ENCODE assay signal across 7 mouse cellular contexts in genomic region chr2:19431186-19431585, GRCm38 (mm10). TPM values are rescaled to one million over a fixed set of nuclear protein-coding genes. Genes with fewer than 3 reads are reported as not detected.
DNase-seq lines count a peak whose midpoint lies in the region; ATAC-seq lines count a peak whose summit lies in the region.

No protein-coding gene starts in this region.

- peak overlapping the region; percentile 9; the same call in 1 of the 2 replicates for H3K4me2 ChIP-seq in lung, embryonic 15.5 days
- no peak overlapping the region for H3K4me2 ChIP-seq in intestine, embryonic 16.5 days (ENCODE audit: low read depth, low read length)
- H3K4me2 ChIP-seq in stomach, embryonic 15.5 days, result peak overlapping the region; percentile 25; the same call in 1 of the 2 replicates

- H3K4me3 ChIP-seq in lung, embryonic 15.5 days, result no peak overlapping the region
- peak overlapping the region; percentile 38 for H3K4me3 ChIP-seq in forebrain, embryonic 10.5 days
- peak overlapping the region; percentile 22; the same call in 1 of the 2 replicates for H3K4me3 ChIP-seq in intestine, embryonic 16.5 days (ENCODE audit: low read length)
- peak overlapping the region; percentile 29 for H3K4me3 ChIP-seq in stomach, embryonic 15.5 days (replicated peaks)

- intact Hi-C loops in left cerebral cortex, postnatal 25 days (cut with DNase I), result no loop called here

- peaks cover 82% of the 10 kb centered on the region for H3K27me3 ChIP-seq in lung, embryonic 15.5 days
- H3K27me3 ChIP-seq in forebrain, embryonic 10.5 days (ENCODE audit: poor library complexity, severe bottlenecking), result peaks cover 100% of the 10 kb centered on the region
- peaks cover 51% of the 10 kb centered on the region for H3K27me3 ChIP-seq in intestine, embryonic 16.5 days (replicated peaks; ENCODE audit: control insufficient read depth, insufficient read depth, low read length)
- peaks cover 58% of the 10 kb centered on the region for H3K27me3 ChIP-seq in stomach, embryonic 15.5 days (replicated peaks)

- ATAC-seq in lung, embryonic 15.5 days (ENCODE audit: borderline replicate concordance, extremely low read depth, low FRiP score, low TSS enrichment), result no peak
- peak; percentile 74 for ATAC-seq in intestine, embryonic 16.5 days
- no peak for ATAC-seq in stomach, embryonic 15.5 days (ENCODE audit: insufficient read depth, low FRiP score, low read depth)

- H3K9ac ChIP-seq in lung, embryonic 15.5 days, result no peak overlapping the region
- 0 out of 2 replicates have a peak overlapping the region, but pooled peaks have one; percentile 7 for H3K9ac ChIP-seq in intestine, embryonic 16.5 days (ENCODE audit: low read depth, low read length)
- H3K9ac ChIP-seq in stomach, embryonic 15.5 days, result no peak overlapping the region

- under 1% methylated on average over 18 of the region's 18 CpGs for WGBS in lung, embryonic 15.5 days
- under 1% methylated on average over 18 of the region's 18 CpGs for WGBS in forebrain, embryonic 10.5 days
- under 1% methylated on average over 18 of the region's 18 CpGs for WGBS in intestine, embryonic 16.5 days
- whole genome bisulfite sequencing in stomach, embryonic 15.5 days, result under 1% methylated on average over 18 of the region's 18 CpGs

- H3K36me3 ChIP-seq in lung, embryonic 15.5 days, result no peaks in the 10 kb centered on the region
- no peaks in the 10 kb centered on the region for H3K36me3 ChIP-seq in forebrain, embryonic 10.5 days (replicated peaks)
- no peaks in the 10 kb centered on the region for H3K36me3 ChIP-seq in intestine, embryonic 16.5 days (ENCODE audit: control insufficient read depth, insufficient read depth, low read length)
- no peaks in the 10 kb centered on the region for H3K36me3 ChIP-seq in stomach, embryonic 15.5 days

- no peak for DNase-seq in lung, postnatal 10 days
- no peak for DNase-seq in forebrain, embryonic 10.5 days (ENCODE audit: extremely low spot score, low spot score)
- DNase-seq in right cerebral cortex, postnatal 36 days (ENCODE audit: low spot score in 2 of 2), result no peak
- DNase-seq in left cerebral cortex, postnatal 25 days (ENCODE audit: low spot score in 2 of 2), result no peak

- H3K4me1 ChIP-seq in lung, embryonic 15.5 days, result peaks cover 9% of the 10 kb centered on the region; the same call in 1 of the 2 replicates
- peaks cover 19% of the 10 kb centered on the region for H3K4me1 ChIP-seq in forebrain, embryonic 10.5 days
- no peaks in the 10 kb centered on the region for H3K4me1 ChIP-seq in intestine, embryonic 16.5 days (ENCODE audit: control insufficient read depth, insufficient read depth, low read length)
- 0 out of 2 replicates have a peak, but pooled peaks cover 11% of the 10 kb centered on the region for H3K4me1 ChIP-seq in stomach, embryonic 15.5 days

- no peak overlapping the region for H3K27ac ChIP-seq in lung, embryonic 15.5 days
- H3K27ac ChIP-seq in forebrain, embryonic 10.5 days, result no peak overlapping the region
- no peak overlapping the region for H3K27ac ChIP-seq in intestine, embryonic 16.5 days (ENCODE audit: low read length)
- H3K27ac ChIP-seq in stomach, embryonic 15.5 days, result peak overlapping the region; percentile 35; the same call in 1 of the 2 replicates

- no peaks in the 10 kb centered on the region for H3K9me3 ChIP-seq in lung, embryonic 15.5 days
- no peaks in the 10 kb centered on the region for H3K9me3 ChIP-seq in forebrain, embryonic 10.5 days
- H3K9me3 ChIP-seq in intestine, embryonic 16.5 days (ENCODE audit: control insufficient read depth, low read length), result no peaks in the 10 kb centered on the region
- H3K9me3 ChIP-seq in stomach, embryonic 15.5 days, result no peaks in the 10 kb centered on the region

RNA-seq across cellular contexts. Expression of gene Ptf1a, which starts 14.3 kb away (rescaled TPM):
- not detected in 2 replicates for polyA plus RNA-seq in lung, embryonic 15.5 days (2015; fragmentation: Nextera tagmentation; extraction: Ambion mirVana)
- polyA plus RNA-seq in forebrain, embryonic 10.5 days (2016; fragmentation: Nextera tagmentation; extraction: Ambion mirVana), result not detected in 2 replicates
- polyA plus RNA-seq in intestine, embryonic 16.5 days (2015; fragmentation: Nextera tagmentation; extraction: Ambion mirVana), result 9.1 and 11.2 TPM in 2 replicates
- 27.9 and 39.8 TPM in 2 replicates for polyA plus RNA-seq in stomach, embryonic 15.5 days (2015; fragmentation: Nextera tagmentation; extraction: Ambion mirVana)
- not detected for total RNA-seq in left cerebral cortex, postnatal 25 days (2021)

RNA-seq across cellular contexts. Expression of gene Msrb2, which starts 59.9 kb away (rescaled TPM):
- 31.9 and 32.7 TPM in 2 replicates for polyA plus RNA-seq in lung, embryonic 15.5 days (2015; fragmentation: Nextera tagmentation; extraction: Ambion mirVana)
- polyA plus RNA-seq in forebrain, embryonic 10.5 days (2016; fragmentation: Nextera tagmentation; extraction: Ambion mirVana), result 15.2 and 16.1 TPM in 2 replicates
- 21.4 and 22.1 TPM in 2 replicates for polyA plus RNA-seq in intestine, embryonic 16.5 days (2015; fragmentation: Nextera tagmentation; extraction: Ambion mirVana)
- 22.0 and 24.2 TPM in 2 replicates for polyA plus RNA-seq in stomach, embryonic 15.5 days (2015; fragmentation: Nextera tagmentation; extraction: Ambion mirVana)
- 10 to 100 TPM; 17.8 to 22.1 TPM for total RNA-seq in left cerebral cortex, postnatal 25 days (2021)

Comparison
In these comparisons a context has a peak if more than half of its experiments do, and no peak if none do; other contexts are left out.
1. RNA of gene Ptf1a, which starts 14.3 kb away (polyA plus RNA-seq): 27.9 to 39.8 TPM in stomach, embryonic 15.5 days and 9.1 to 11.2 TPM in intestine, embryonic 16.5 days; not detected in lung, embryonic 15.5 days and not detected in forebrain, embryonic 10.5 days; every median in the first group is over 10 times any median in the second.